Mouse (Mus musculus) retina, adult 2 months (tissue): ENCODE results near the gene Rbfox2.

Experiments used
- DNase-seq: peaks from one replicate; pipeline ENCODE4 v3.0.0-alpha.2; 2012; ENCODE audit warnings: low read depth, low spot score

Gene Rbfox2

DNA sequence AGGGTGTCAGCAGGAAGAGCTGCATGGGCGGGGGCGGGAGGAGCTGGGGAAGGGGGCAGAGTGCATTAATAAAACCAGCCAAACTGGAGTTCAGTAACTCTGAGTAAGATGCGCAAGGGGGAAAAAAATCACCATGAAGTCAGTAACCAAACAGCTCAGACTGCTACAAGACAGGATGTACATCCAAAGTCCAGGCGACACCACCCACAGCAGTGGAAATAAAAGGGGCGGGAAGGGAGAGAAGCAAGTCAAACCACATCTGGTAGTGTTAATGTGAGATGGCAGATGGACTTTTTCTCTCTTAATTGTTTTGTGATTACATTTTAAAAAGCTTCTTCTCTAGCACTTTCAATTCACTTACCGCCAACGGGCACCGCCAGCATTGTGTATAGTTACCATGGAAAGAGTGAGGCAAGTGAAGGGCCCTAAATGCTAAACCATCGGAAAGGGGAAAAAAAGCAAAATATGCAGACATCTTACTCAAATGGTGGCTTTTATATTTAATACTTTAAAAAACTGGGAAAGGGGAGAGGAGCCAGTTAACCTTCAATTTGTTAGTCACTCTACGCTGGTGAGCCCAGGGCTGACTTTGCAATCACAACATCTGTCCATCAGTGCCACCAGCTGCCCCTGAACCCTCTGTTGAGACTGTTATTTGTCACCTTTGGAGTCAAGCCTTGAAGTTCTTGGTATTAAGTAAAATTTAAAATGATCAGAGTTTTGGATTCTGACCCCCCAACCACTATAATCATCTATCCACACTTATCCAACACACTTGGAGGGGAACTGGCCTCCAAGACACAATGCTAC lies 202.2 kb downstream of the Rbfox2 start:
- DNase-seq = no peak

DNA sequence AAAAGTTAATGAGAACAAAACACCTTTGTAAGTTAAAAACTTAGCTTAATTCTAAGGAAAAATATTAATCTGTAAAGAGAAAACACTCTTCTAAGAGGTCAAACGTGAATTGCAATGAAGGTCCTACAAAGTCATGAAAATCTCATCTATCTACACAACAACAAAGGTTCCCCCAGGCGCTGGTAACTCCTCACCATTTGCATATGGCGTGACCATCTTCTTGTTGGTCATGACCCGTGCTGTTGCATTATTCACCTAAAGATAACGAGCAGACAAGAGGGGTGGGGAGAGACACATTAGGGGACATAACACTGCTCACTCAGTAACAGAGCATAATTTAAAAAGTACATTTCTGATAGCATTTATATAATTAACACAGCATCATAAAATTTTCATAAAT lies 204.1 kb downstream of the Rbfox2 start:
- DNase-seq = no peak

DNA sequence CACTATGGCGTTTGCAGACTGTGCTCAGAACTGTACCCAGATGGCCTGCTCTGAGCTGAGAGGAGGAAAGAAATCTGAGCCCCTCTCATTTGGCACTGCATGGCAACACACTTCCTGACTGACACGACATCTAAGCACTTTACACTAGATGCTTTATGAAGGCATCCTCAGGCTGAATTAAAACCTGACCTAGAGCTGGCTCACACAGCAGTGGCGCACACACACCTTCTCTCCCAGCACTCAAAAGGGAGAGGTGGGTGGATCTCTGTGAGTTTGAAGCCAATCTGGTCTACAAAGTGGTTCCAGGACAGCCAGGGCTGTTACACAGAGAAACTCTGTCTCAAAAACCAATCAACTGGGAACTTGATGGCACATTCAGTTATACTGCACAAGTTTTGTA lies 207.0 kb downstream of the Rbfox2 start:
- no peak for DNase-seq

DNA sequence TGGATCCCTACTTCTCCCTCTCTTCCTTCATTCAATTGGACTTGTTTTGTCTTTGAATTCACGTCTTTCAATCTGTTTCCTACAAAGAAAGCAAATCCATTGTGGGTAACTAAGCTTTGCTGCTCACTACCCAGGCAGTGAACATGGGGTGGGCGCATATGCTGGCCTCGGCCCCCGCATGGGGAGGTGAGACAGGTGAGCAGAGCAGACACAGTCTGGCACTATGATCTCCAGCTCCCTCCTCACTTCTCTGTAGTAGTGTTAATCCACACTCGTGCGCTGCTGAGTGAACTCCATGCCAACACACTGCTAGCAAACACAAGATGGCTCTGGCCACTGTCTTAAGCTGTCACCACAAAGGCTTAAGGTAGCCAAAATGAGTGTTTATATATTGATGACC lies 209.4 kb downstream of the Rbfox2 start:
- DNase-seq = no peak

DNA sequence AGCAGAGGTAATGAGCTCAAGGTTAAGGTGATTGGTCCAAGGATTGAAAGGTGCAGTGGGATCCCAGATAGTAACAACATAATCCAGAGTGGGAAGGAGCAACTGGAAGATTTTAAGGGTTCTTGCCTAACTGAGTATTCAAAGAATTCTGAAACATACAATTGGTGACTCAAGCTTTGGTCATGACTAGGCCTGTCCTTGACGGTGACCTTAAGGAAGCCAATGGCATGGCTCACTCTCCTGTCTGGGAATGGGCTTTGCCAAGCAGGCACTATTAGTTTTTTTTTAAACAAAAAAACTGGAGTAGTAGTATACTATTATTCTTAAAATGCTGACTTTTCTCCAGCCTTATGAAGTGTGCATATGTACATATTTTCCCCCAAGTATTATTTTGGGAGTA lies 211.6 kb downstream of the Rbfox2 start:
- no peak for DNase-seq

DNA sequence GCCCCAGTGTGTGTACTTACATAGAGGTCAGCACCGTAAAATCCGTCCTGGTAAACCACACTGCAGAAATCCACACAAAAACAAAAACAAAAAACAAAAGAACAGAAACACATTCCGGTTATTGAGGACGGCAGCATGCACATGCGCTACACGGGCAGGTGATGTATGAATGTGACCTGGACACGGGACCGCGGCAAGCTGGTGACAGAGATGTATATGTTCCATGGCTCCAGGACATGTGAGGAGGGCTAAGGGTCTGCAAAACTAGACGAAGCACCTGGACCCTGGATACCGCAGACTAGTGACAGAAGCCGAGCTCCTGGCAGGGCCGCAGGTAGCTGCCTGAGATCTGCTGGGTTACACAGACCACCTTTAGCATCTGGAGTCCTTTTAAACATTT lies 212.4 kb downstream of the Rbfox2 start:
- no peak for DNase-seq

DNA sequence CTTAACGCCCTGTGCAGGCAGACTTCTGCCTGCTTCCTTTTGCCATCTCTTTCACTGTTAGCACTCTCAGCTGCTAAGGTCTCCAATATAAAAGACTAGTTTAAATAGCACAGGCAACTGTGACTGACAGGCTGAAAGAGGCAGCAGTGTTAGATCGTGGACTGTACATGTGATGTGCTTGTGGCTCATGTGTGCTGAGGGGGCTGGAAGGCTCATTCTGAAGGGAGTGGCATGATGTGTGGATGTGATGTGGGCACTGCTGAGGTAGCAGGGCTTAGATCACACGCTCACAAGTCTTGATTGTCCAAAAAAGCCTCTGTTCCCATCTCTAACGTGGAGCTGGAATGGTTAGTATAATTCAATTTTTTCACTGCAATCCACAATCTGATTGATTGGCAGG lies 215.4 kb downstream of the Rbfox2 start:
- no peak for DNase-seq

DNA sequence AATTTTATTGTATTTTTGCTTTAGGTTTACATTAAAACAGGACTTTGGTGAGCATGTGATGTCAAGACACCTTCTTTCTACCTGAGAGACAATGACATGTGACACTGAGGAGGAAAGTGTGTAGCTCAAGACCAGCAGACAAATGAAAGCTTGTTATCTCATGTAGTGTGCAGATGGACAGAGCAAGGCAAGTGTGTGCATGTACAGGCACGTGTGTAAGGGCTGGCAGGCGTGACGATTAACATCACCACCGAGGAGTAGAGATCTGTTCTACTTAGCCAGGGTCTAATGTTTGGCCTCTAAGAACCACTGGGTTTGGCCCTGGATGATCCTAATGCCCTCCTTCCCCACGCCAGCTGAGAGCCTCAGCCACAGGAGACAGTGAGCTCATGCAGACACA lies 216.3 kb downstream of the Rbfox2 start:
- no peak for DNase-seq

DNA sequence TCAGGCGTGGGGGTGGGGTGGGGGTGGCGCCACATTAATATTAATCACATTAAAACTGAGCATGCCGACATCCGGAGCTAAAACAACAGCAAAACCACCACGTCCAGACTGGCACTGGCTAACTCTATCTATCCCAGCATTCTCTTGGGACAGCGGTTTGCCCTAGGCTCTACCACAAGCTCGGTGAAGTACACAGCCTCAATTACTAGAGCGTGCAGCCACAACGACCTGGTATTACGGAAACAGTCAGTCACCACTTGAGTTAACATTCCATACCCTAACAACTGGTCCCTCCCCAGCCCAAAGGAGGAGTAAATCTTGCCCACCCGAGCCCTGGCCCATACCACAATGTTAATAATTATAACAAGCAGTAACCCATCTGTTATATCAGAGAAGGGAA lies 217.6 kb downstream of the Rbfox2 start:
- no peak for DNase-seq

DNA sequence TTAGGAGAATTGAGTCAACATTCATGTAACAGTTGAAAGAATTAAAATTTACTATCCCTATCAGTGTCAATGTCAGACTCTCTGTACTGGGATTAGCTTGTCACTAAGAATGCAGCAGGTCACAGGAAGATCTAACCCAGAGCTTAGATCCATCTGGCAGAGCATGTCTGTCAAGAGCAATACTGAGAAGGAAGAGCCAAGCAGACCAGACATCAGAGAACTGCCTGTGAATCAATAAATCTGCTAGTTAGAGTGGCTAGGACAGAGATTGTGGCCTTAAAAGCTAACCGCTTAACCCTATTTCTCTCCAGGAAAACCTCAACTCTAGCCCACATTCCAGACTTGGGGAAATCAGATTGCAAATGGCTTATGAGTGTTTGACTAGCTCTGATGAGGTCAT lies 220.3 kb downstream of the Rbfox2 start:
- no peak for DNase-seq

DNA sequence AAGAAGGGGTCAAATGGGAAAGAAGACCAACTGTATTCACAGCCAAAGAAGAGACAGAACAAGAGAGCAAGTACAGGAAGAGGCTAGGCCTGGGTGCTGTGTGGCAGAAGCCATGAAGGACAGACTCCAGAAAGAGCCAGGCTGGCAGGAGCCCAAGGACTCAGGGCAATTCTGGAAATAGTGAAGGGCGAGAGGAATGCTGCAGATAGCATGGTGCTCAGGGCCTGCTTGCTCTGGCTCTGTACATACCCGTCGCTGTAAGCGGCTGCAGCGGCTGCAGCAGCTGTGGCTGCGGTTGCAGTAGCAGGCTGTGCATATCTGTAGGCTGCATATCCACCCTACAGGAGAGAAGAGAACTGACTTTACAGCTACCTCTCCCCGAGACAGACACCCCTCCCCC lies 221.0 kb downstream of the Rbfox2 start:
- no peak for DNase-seq

DNA sequence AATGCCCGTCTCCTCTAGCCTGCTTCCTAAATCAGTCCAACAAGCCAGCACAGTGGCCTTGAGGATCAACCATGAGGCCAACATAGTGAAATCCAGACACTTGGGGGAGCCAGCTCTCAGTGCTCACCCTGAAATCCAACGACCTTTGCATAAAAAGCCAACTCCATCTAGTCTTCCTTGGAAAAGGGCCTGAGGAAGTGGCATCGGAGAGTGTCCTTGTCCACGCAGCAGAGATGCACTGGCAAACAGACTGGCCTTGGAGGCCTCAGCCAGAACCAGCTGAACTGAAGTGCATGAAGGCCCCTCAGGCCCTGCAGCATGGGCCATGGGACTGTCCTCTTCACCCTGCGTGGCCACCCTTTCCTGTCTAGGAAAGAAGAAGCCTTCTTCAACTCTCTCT lies 225.3 kb downstream of the Rbfox2 start:
- DNase-seq = no peak

DNA sequence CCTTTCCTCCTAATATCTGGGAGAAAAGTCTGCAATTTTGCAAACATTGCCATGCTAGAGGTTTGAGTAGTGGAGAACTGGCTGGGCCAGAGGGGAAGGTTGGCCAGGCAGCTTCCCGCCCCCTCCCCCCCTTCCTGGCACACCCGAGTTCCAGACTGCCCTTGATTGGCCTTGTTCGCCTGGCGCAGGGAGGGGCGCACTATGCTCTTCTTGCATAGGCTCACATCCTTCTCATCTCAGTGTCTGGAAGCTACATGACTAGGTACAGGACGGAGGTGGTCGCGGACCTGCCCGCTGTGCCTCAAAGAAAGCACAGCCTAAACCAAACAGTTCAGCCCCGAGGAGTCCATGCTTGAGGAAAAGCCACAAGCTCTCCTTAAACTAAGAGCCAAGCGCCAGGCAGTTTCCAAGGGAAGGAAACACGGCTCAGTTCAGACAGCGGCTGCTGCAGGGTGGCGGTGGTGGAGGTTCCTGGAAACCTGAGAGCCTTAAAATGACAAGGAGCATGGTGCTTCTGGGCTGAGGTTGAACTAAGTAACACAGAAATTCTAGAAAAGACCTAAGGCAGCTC lies 226.0 kb downstream of the Rbfox2 start:
- no peak for DNase-seq

DNA sequence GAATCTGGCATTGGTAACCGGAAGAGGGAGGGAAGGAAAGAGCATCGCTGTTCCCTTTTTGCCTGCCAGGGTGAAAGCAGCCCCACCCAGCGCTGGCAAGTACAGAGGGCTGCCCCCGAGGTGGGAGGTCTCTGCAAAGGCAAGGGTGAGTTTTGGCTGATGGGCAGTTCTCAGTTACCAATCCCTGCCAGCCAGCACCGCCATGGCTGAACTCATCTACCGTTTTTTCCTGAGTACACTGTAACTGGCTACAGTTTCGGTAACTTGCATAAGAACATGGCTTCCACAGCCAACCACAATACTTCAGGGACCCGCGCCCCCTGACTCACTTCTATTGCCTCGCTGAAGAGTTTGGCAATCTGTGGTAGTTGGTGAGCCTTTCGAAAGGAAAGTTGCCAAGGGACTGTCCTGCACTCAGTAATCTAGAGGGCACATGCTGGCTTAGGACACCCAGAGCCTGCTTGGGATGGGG lies 226.9 kb downstream of the Rbfox2 start:
- DNase-seq = no peak

DNA sequence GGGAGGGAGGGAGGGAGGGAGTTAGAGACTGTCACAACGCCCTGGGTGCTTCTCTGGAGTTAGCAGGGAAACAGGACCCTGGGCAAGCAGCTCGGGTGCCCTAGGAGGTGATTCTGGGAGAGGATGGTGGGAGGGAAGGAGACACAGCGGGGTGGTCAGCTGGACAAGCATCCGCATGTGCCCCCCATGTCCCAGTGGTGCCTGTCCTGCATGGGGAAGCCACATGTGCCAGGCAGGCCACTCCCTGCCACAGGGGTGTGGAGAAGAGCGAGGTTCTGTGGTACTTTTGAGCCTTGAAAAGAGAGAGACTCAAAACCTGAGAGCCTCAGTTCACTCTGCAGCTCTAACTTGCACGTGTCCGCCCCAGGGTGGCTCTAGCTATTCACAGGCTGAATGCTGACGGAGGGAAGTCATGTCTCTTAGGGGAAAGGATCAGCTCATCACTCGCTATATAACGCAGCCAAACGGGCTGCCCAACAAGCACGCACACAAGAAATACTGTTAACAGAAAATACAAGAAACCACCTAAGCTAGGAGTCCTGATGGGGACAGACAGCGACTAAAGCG lies 227.5 kb downstream of the Rbfox2 start:
- no peak for DNase-seq

DNA sequence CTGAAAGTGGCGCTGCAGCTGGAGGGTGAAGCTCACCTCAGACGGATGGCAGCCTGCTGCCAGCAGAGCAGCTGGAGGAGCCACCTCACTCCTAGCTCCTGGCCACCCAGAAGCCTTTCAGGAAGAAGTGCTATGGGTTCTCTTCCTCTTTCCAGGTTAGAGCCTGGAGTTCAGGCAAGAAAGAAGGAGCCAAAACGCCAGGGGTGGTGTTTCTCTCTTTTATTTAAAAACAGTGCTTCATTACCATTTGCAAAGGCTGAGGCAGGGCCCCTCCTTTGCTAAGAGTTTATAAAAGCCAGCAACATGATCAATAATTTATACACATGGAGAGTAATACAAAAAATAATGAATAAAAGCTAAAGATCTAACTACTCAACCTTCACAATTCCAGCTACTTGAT lies 228.0 kb downstream of the Rbfox2 start:
- DNase-seq = no peak

DNA sequence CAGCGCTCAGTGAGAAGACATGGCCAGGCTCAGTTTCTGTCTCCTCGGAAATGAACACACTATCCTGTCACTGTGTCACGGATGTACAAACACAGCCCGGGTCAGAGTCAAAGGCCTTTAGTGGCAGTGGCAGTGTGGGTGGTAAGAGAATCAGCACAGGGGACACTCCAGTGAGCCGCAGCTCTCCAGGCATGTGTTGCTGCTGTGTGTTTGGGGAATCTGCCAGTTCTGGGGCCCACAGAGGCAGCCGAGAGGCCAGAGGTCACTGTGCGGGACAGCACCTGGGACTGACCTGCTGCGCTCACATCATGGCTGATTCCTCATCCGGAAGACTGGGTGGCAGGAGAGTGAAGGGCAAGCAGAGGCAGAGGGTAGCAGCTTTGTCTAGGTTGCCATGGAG lies 228.9 kb downstream of the Rbfox2 start:
- DNase-seq = no peak

DNA sequence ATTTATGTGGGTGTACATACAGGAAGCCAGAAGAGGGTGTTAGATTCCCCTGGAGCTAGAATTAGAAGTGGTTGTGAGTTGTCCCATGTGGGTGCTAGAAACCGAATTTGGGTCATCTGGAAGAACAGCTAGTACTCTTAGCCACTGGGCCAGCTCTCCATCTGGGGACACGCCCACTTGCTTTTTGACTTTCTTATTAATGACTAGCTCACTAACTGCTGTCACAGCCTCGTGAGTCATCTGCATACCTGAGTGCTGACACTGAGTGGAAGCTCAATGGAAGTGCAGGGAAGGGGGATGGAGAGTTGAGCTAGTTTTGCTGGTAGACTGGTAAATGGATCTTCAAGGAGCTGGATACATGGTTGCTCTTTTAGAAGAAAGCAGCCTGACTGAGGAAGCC lies 230.3 kb downstream of the Rbfox2 start:
- no peak for DNase-seq

DNA sequence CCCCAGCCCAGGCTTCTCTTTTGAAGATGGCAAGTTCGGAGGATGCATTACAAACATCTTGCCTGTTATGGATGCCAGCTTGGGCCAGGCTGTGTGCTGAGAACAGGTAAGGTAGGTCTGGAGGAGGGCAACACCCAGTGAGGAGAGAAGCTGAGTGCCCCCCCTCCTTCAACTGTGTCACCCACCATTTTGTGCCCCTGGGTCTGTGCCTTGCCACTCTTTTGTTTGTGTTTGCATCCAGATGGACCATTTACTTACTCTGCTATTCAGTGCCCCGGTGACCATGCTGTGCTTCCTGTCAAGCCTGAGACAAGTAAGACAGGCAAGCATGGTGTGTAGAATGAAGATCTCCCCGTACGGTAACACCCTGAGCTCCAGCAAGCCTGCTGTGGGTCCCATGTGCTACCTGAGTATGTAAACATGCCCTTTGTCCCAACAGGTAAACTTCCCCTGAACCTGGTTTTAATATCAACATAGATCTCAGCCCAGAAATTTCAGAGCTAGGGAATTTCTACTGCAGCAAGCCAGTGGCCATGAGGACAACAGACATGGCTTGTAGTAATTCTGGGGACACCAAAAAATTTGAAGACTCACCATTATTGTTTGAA lies 234.1 kb downstream of the Rbfox2 start:
- DNase-seq = no peak

DNA sequence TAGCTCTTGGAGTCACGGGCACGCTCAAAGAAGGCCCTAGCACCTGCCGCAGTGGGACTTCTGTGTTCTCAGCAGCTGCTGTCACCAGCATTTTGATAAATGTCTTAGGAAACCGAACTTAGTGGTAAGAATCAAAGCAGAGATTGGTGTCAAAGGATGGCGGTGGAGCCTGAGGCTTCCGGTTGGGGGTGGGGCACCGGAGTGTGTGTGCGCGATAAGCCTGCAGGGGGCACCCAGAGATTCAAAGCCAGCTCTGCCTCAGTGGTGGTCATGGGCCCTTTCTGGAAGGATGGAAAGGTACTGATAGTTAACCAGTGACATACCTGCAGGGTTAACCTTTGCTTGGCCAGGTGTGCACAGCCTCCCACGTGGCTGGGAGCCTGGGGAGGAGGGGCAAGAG lies 235.3 kb downstream of the Rbfox2 start:
- DNase-seq = no peak

DNA sequence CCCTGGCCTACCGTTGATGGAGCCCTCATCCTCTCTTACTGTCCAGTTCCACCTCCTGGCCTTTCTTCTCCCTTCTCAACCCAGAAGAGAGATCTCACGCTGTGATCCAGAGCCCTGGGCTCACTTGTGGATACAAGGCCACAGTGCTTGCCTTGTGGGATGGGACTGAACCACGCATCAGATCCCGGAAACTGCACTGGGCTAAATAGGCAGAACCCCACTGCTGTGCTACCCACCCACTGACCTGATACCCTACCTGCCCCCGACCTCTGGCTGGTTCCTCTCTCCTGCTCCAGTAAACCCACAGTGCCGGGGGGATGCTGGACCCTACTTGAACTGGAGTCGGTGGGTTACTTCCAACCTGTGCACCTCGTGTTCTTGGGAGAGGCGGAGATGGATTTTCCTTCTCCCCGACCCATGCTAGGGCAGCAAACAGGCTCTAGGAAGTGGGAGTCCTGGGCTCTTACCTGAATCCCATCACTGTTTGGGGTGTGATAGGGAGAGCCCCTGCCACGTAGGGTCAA lies 236.0 kb downstream of the Rbfox2 start:
- DNase-seq = no peak

DNA sequence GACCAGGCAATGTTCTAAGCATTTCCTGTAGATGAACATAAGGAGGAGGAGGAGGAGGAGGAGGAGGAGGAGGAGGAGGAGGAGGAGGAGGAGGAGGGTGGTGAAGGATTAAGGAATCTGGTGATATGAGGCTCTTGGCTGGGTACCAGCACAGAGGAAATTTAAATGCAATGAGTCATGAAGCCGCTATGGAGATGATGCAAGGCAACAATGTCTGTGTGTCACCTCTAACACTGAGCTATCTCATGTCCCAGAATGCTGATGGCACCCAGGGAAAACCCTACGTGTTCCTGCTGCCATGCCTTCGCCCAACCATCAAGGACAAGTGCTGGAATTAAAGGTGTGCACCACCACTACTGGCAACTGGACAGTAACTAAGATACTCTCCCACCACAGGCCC lies 237.8 kb downstream of the Rbfox2 start:
- no peak for DNase-seq

DNA sequence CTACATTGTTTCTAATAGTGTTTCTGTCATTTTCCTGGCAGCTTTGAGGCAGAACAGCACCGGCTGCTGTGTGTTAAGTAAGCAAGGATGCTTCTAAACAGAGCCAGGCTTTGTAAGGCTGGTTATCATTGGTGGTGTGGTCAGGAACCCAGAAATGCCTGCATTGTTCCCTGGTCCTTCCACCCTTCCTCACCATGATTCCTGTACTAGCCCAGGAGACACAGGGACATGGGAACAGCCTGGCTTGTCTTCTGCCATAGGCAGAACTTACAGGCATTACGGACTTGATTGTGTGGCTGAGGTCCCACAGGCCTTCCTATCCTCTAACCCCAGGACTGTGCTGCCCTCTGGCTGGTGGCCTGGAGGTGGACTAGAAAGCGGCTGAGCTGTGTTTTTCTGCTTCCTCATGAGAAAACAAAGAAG lies 238.4 kb downstream of the Rbfox2 start:
- no peak for DNase-seq
